ENCODE assay signal across 9 mouse cellular contexts in genomic region chr1:93855790-93856189, GRCm38 (mm10). TPM values are rescaled to one million over a fixed set of nuclear protein-coding genes. Genes with fewer than 3 reads are reported as not detected.
"Had no signal": no experiment of that assay in that cellular context is flagged by ENCODE, and none has a peak within 500 bp of the region (broad histone marks: within the 10 kb centered on the region; RNA-seq: fewer than 3 reads in every experiment).

No protein-coding gene starts in this region.

RNA-seq across cellular contexts. Expression of gene Gal3st2, which starts 5.3 kb away (rescaled TPM):
- total RNA-seq: layer of hippocampus, adult 18-20 months; left cerebral cortex, postnatal 4 days; monocyte, adult 5-6 weeks had no signal
- polyA plus RNA-seq: limb, embryonic 15.5 days; liver, embryonic 12.5 days; liver, embryonic 15.5 days; midbrain, embryonic 12.5 days; midbrain, embryonic 16.5 days; neural tube, embryonic 14.5 days had no signal
